Mouse (Mus musculus) intestine, embryonic 14.5 days (tissue): Measurements from ENCODE around the gene Btbd3. TPM values are rescaled to one million over a fixed set of nuclear protein-coding genes. Genes with fewer than 3 reads are reported as not detected.

Source experiments
- ATAC-seq: fragments of 200-750 bp; cut with Nextera tagmentation; replicated peaks from 2 replicates; pipeline ENCODE4 v1.8.0; 2017; ENCODE audit warnings: low read depth, moderate number of reproducible peaks, moderate TSS enrichment, moderate library complexity; ENCODE audit not compliant: low FRiP score, low TSS enrichment
- DNase-seq: peaks from one replicate; pipeline ENCODE4 v3.0.0-alpha.2; 2018; ENCODE audit warnings: low spot score
- H3K27ac ChIP-seq: fragments of 300-500 bp; sonication (generic); 2 replicates; pipeline ENCODE4 v1.5.1; 2014; ENCODE audit warnings: low read depth, mild to moderate bottlenecking, control low read depth
- H3K27me3 ChIP-seq: fragments of 300-500 bp; sonication (generic); replicated peaks from 2 replicates; pipeline ENCODE4 v1.6.1; 2014; ENCODE audit warnings: low read length, control low read depth; ENCODE audit not compliant: control insufficient read depth, insufficient read depth
- H3K36me3 ChIP-seq: fragments of 300-500 bp; sonication (generic); 2 replicates; pipeline ENCODE4 v1.6.1; 2014; ENCODE audit warnings: low read length, control low read depth; ENCODE audit not compliant: control insufficient read depth, insufficient read depth
- H3K4me1 ChIP-seq: fragments of 300-500 bp; sonication (generic); replicated peaks from 2 replicates; pipeline ENCODE4 v1.6.1; 2014; ENCODE audit warnings: low read length, control low read depth, mixed read lengths; ENCODE audit not compliant: control insufficient read depth, insufficient read depth
- H3K4me2 ChIP-seq: fragments of 300-500 bp; sonication (generic); 2 replicates; pipeline ENCODE4 v1.6.1; 2014; ENCODE audit warnings: low read length
- H3K4me3 ChIP-seq: fragments of 300-500 bp; sonication (generic); 2 replicates; pipeline ENCODE4 v1.5.1; 2014; ENCODE audit warnings: low read depth, low read length, control low read depth, mixed read lengths
- H3K9ac ChIP-seq: fragments of 300-500 bp; sonication (generic); 2 replicates; pipeline ENCODE4 v1.6.1; 2014; ENCODE audit warnings: mild to moderate bottlenecking, low read length
- H3K9me3 ChIP-seq: fragments of 300-500 bp; sonication (generic); 2 replicates; pipeline ENCODE4 v1.6.1; 2016; ENCODE audit warnings: low read length, control low read depth; ENCODE audit not compliant: control insufficient read depth
- WGBS: fragments of 180-500 bp; shearing (Covaris S2); extraction: QIAGEN DNeasy Blood & Tissue Kit; methylation state at CpG from one replicate; pipeline ENCODE4 v1.1.7; 2014; 5-methylcytosine and 5-hydroxymethylcytosine counted together
- polyA plus RNA-seq: library from polyadenylated mRNA; unstranded; fragments of >200 nt; fragmentation: Nextera tagmentation; extraction: Ambion mirVana; gene quantifications from 2 replicates; pipeline ENCODE4 v1.2.1, GENCODE M21; 2014

Btbd3 gene
- polyA plus RNA-seq, result 32.4 and 34.3 TPM in 2 replicates

DNA sequence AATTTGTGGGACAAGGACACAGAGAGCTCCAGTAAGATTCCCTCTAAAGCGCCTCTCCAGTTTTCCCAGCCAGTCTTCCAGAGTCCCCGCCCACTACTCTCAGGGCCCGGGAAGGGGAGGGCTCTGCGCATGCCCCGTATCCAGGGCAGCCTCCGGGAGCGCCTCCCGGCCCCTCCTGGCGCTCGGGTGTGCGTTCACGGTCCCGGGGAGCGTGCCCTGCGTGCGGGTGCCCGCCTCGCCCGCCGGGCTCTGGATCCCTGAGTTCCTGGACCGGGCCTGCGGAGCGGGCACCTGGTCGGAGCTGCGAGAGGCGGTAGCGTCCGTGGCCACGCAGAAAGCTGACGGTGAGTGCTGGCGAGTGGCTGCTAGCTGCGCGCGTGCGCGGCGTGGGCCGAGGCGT, at the start of gene Btbd3:
TSS of gene Btbd3 (plus strand) at position 155 of the 400 bp plus-strand sequence.
- peak within 1 kb of the TSS; percentile 82 for H3K4me2 ChIP-seq
- no peaks in the 10 kb centered on the region for H3K27me3 ChIP-seq
- H3K36me3 ChIP-seq, result no peaks in the 10 kb centered on the region
- ATAC-seq, result peak; percentile 97
- H3K4me1 ChIP-seq, result peaks cover 29% of the 10 kb centered on the region
- peak within 1 kb of the TSS; percentile 74 for H3K4me3 ChIP-seq
- peak within 1 kb of the TSS; percentile 86 for H3K9ac ChIP-seq
- no peaks in the 10 kb centered on the region for H3K9me3 ChIP-seq
- DNase-seq, result peak; percentile 92
- H3K27ac ChIP-seq, result peak within 1 kb of the TSS; percentile 91
- WGBS, result under 1% methylated on average over 39 of the region's 39 CpGs

DNA sequence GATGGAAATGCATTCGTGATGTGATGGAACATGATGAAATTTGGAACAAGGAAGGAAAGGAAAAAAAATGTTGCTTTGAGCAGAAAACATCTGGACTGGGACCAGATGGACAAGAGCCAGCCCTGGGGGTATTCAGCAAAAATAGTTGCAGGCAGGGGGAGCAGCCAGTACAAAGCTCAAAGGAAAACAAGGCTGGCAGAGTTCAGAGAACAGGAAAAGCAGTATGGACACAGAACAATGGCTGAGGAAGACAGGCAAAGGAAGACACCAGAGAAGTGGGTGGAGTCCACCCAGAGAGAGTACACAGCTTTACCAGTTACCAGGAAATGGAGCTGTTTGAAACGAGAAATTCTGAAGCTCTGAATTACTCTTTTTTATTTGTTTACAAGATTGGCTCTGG, 40.8 kb upstream of the Btbd3 start:
- no peak for ATAC-seq
- Histone ChIP-seq H3K36me3 (no peaks in the 10 kb centered on the region), H3K4me1 (no peaks in the 10 kb centered on the region), H3K27me3 (no peaks in the 10 kb centered on the region), H3K9me3 (no peaks in the 10 kb centered on the region), H3K27ac (no peak overlapping the region), H3K9ac (no peak overlapping the region), H3K4me3 (no peak overlapping the region), H3K4me2 (no peak overlapping the region)
- WGBS, result 36% methylated on average over 2 of the region's 2 CpGs
- no peak for DNase-seq

DNA sequence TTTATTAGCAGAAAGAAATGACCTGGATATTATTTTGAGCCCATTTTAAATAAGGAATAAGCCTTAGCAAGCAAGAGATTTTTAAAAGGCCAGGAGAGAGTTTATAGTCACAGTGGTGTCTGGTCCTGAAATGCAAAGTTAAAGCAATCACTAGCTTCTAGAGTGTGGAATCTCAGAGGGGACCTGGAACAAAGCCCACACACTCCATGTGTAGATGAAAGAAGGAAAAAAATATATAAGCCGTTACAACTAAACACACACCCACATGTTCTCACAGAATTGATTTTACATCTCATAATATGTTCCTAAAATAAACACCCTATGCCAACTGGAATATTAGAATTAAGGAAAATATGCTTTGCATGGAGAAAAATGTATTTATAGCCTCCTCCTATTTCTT, 36.1 kb upstream of the Btbd3 start:
- no peak overlapping the region for H3K4me3 ChIP-seq
- WGBS, result 56% methylated on average over 1 of the region's 1 CpGs
- no peaks in the 10 kb centered on the region for H3K4me1 ChIP-seq
- H3K27me3 ChIP-seq, result no peaks in the 10 kb centered on the region
- no peak for DNase-seq
- H3K9ac ChIP-seq, result no peak overlapping the region
- no peak overlapping the region for H3K27ac ChIP-seq
- no peak for ATAC-seq
- H3K36me3 ChIP-seq, result no peaks in the 10 kb centered on the region
- H3K4me2 ChIP-seq, result no peak overlapping the region
- H3K9me3 ChIP-seq, result no peaks in the 10 kb centered on the region

DNA sequence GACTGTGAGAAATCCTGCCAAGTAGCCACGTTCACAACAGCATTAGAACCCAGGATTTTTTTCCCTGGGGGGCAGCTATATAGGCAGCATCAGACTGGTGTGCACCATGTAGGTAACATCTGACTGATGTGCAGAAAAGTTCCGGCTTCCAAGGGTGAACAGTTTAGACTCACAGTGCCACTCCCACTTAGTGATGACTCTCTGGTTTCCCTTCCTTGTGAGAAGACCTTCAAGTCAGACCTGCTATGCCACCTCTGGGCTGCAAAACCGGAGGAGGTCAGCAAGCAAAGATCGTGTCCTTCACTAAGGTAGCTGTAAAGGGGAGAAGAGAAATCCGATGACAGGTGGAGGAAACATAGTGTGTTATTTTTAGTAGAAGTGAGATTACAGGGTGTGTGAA, 24.1 kb upstream of the Btbd3 start:
- no peak overlapping the region for H3K4me2 ChIP-seq
- DNase-seq (no peak), ATAC-seq (no peak)
- H3K9ac ChIP-seq, result no peak overlapping the region
- H3K4me3 ChIP-seq, result no peak overlapping the region
- no peaks in the 10 kb centered on the region for H3K9me3 ChIP-seq
- no peaks in the 10 kb centered on the region for H3K4me1 ChIP-seq
- no peaks in the 10 kb centered on the region for H3K36me3 ChIP-seq
- H3K27me3 ChIP-seq, result no peaks in the 10 kb centered on the region
- H3K27ac ChIP-seq, result no peak overlapping the region
- 72% methylated on average over 5 of the region's 5 CpGs for WGBS

DNA sequence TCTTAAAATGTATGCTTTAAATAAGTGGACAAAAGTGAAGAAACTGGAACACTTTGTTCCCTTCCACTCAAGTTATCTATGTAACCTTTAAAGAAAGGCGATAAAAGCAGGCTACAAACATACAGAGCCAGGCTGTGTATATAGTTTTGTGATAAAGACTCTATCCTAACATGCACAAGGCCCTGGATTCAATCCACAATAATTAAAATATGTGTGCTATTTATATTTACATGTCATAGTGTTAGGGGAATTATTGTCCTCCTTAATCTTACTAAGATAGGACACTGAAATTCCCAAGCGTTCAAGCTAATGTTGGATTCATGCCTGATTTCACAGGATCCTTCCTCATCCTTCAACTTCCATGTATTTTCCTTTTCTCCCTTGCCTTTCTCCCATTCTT, 20.2 kb upstream of the Btbd3 start:
- WGBS, result 85% methylated on average over 2 of the region's 2 CpGs
- H3K9ac ChIP-seq, result no peak overlapping the region
- H3K4me1 ChIP-seq, result no peaks in the 10 kb centered on the region
- no peak for ATAC-seq
- H3K4me3 ChIP-seq, result no peak overlapping the region
- H3K27me3 ChIP-seq, result no peaks in the 10 kb centered on the region
- H3K36me3 ChIP-seq, result no peaks in the 10 kb centered on the region
- no peak overlapping the region for H3K4me2 ChIP-seq
- no peak for DNase-seq
- no peak overlapping the region for H3K27ac ChIP-seq
- H3K9me3 ChIP-seq, result no peaks in the 10 kb centered on the region

DNA sequence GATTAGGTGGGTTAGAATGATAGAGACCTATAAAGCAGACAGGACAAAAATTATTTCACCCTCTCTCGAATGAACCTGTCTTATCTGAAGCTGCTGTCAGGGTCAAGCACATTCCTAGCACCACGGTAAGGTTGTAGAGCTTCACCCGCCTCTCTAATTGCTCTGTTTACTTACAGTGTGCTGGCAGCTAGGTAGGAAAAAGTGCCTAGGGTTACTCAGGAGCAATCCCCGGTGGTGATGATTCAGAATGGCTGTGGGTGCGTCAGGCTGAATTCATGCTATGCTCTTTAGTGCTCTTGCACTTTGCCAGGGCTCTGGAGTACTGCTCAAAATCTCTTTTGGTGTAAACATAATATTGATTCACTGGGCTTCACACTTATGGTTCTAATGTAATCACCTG, 13.9 kb upstream of the Btbd3 start:
- no peaks in the 10 kb centered on the region for H3K27me3 ChIP-seq
- no peak overlapping the region for H3K9ac ChIP-seq
- H3K4me2 ChIP-seq, result no peak overlapping the region
- 22% methylated on average over 5 of the region's 5 CpGs for WGBS
- H3K4me1 ChIP-seq, result no peaks in the 10 kb centered on the region
- ATAC-seq (no peak), DNase-seq (no peak)
- no peaks in the 10 kb centered on the region for H3K36me3 ChIP-seq
- H3K27ac ChIP-seq, result no peak overlapping the region
- no peaks in the 10 kb centered on the region for H3K9me3 ChIP-seq
- no peak overlapping the region for H3K4me3 ChIP-seq

DNA sequence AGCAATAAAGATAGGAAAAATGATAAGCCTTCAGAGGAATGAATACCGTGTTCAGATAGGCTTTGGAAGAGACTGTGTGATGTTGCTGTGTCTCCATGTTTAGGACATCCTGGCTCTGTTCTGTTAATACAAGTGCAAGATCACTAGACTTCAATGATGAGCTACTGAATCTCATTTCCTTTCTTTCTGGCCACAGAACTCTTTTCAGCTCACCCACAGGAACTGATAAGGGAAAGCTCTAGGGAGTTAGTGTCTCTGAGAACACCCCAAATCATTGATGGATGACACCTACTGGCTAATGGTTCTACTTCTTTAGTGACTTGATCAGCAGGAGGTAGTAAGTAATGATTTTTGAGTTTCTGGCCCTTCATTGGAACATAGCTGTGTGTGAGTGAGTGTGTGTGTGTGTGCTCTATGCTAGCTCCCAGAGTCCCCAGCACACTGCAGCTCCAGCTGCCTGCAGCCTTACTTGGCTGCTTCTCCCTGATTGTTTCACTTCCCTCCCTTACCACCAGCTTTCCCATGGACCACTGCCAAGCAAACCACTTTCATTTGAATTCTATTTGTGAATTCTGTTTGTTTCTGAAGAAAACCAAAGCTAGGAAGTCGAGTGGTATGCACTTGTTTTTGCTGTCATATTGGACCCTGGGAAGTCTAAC, 10.6 kb upstream of the Btbd3 start:
- Histone ChIP-seq H3K9me3 (no peaks in the 10 kb centered on the region), H3K4me2 (no peak overlapping the region), H3K27ac (0 out of 2 replicates have a peak overlapping the region, but pooled peaks have one; percentile 22), H3K4me3 (no peak overlapping the region), H3K27me3 (no peaks in the 10 kb centered on the region), H3K4me1 (no peaks in the 10 kb centered on the region), H3K9ac (no peak overlapping the region), H3K36me3 (no peaks in the 10 kb centered on the region)
- DNase-seq (no peak), ATAC-seq (no peak)
- 59% methylated on average over 2 of the region's 2 CpGs for WGBS

DNA sequence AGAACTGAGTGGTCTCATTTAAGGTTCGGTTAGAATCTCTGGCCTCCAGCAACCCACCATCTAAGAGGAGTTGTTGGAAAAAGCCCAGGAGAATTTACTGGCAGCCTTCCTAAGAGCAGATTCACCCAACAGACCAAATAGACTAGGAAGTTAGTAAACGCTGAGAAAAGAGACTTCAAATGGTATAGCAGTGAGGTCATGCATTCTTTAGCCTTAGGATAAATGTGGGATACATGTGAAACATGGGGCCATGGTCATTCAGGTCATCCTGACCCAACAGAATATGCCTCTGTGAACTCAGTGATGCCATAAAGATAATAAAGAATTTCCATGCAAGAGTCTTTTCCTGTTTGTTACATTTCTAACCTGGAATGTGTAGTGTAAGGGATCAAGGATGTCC, 8.4 kb upstream of the Btbd3 start:
- no peaks in the 10 kb centered on the region for H3K36me3 ChIP-seq
- WGBS, result 22% methylated on average over 2 of the region's 2 CpGs
- peak overlapping the region; percentile 51; the same call in 1 of the 2 replicates for H3K27ac ChIP-seq
- ATAC-seq (no peak), DNase-seq (no peak)
- H3K4me3 ChIP-seq, result no peak overlapping the region
- no peaks in the 10 kb centered on the region for H3K4me1 ChIP-seq
- H3K27me3 ChIP-seq, result no peaks in the 10 kb centered on the region
- no peaks in the 10 kb centered on the region for H3K9me3 ChIP-seq
- H3K9ac ChIP-seq, result no peak overlapping the region
- no peak overlapping the region for H3K4me2 ChIP-seq

- no peaks in the 10 kb centered on the region for H3K9me3 ChIP-seq
- peak overlapping the region; percentile 86 for H3K9ac ChIP-seq
- peak overlapping the region; percentile 91 for H3K27ac ChIP-seq
- H3K4me3 ChIP-seq, result peak overlapping the region; percentile 74
- H3K4me2 ChIP-seq, result peak overlapping the region; percentile 82
- ATAC-seq (peak; percentile 79), DNase-seq (peak; percentile 83)
- H3K4me1 ChIP-seq, result peaks cover 32% of the 10 kb centered on the region
- WGBS, result under 1% methylated on average over 42 of the region's 51 CpGs
- H3K27me3 ChIP-seq, result no peaks in the 10 kb centered on the region
- H3K36me3 ChIP-seq, result no peaks in the 10 kb centered on the region
Measured at GRCm38 (mm10) chr2:138256851-138257471, 596 bp downstream of the Btbd3 start.
